Comparison of ENCODE assay signal across 14 mouse cellular contexts in the genomic region with DNA sequence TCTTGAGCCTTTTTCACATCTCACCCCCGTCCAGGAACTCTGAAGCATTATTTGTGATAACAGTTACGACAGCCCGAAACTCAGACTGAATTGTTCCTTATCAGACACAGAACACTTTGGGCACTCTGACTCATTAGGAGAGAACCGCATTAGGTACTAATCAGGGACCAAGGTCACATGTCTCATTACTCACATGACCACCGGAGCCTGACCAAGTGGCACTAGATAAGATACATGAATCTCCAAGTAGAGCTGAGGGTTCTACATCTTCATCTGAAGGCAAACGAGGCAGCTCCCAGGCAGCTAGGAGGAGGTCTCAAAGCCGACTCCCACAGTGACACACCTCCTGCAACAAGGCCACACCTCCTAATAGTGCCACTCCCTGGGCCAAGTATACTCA. TPM values are rescaled to one million over a fixed set of nuclear protein-coding genes. Genes with fewer than 3 reads are reported as not detected.
DNase-seq lines count a peak whose midpoint lies in the region; ATAC-seq and TF ChIP-seq lines count a peak whose summit lies in the region.
"Had no signal": no experiment of that assay in that cellular context is flagged by ENCODE, and none has a peak within 500 bp of the region (broad histone marks: within the 10 kb centered on the region; RNA-seq: fewer than 3 reads in every experiment).

No protein-coding gene starts in this region.

- H3K9me3 ChIP-seq in midbrain, embryonic 11.5 days (ENCODE audit: control insufficient read depth, low read length): no peaks in the 10 kb centered on the region
- H3K9me3 ChIP-seq in midbrain, embryonic 10.5 days (replicated peaks): no peaks in the 10 kb centered on the region
- no peaks in the 10 kb centered on the region for H3K9me3 ChIP-seq in stomach, embryonic 15.5 days
- H3K9me3 ChIP-seq: forebrain, embryonic 15.5 days; hindbrain, embryonic 12.5 days; neural tube, embryonic 15.5 days had no signal

- no peak overlapping the region for H3K4me2 ChIP-seq in midbrain, embryonic 11.5 days
- no peak overlapping the region for H3K4me2 ChIP-seq in stomach, embryonic 15.5 days
- H3K4me2 ChIP-seq: forebrain, embryonic 15.5 days; hindbrain, embryonic 12.5 days; neural tube, embryonic 15.5 days had no signal

- 89% methylated on average over 7 of the region's 7 CpGs for WGBS in midbrain, embryonic 11.5 days
- WGBS in midbrain, embryonic 10.5 days: 86% methylated on average over 7 of the region's 7 CpGs
- 55% methylated on average over 7 of the region's 7 CpGs for WGBS in stomach, embryonic 15.5 days
- 90% methylated on average over 7 of the region's 7 CpGs for WGBS in thymus, adult 2 months

- no peak for TF ChIP-seq CTCF in thymus, adult 2 months (IDR thresholded peaks at IDR 0.05; ENCODE audit: borderline replicate concordance, control insufficient read depth, extremely low read depth, insufficient read depth, low read length, poor library complexity)

- intact Hi-C loops in left cerebral cortex, postnatal 10 days (cut with DNase I): no loop called here

- no peak overlapping the region for H3K27ac ChIP-seq in midbrain, embryonic 11.5 days (ENCODE audit: low read depth, low read length)
- no peak overlapping the region for H3K27ac ChIP-seq in midbrain, embryonic 10.5 days (replicated peaks)
- no peak overlapping the region for H3K27ac ChIP-seq in stomach, embryonic 15.5 days
- H3K27ac ChIP-seq in thymus, adult 2 months (ENCODE audit: control insufficient read depth, insufficient read depth, low read length): no peak overlapping the region
- H3K27ac ChIP-seq: forebrain, embryonic 15.5 days; hindbrain, embryonic 12.5 days; neural tube, embryonic 15.5 days had no signal

- peak; percentile 44 for DNase-seq in midbrain, embryonic 11.5 days (ENCODE audit: low spot score, missing footprints)
- DNase-seq in midbrain, embryonic 10.5 days (ENCODE audit: low spot score): no peak
- peak; percentile 78 for DNase-seq in c-Kit-positive CD71-positive TER-119-negative erythroid progenitor cells, embryonic 14.5 days (ENCODE audit: low read depth)
- DNase-seq in liver: peak; percentile 66
- no peak for DNase-seq in left cerebral cortex, postnatal 10 days (ENCODE audit: extremely low spot score in 1 of 2, low spot score in 2 of 2)
- DNase-seq in cerebellum, postnatal 14 days: no peak
- DNase-seq in thymus, adult 2 months: no peak
- DNase-seq: gastrocnemius, postnatal 25 days; kidney, adult 9 months; lung, adult 18-20 months had no signal

- no peak overlapping the region for H3K9ac ChIP-seq in midbrain, embryonic 11.5 days (ENCODE audit: low read length)
- H3K9ac ChIP-seq in stomach, embryonic 15.5 days: no peak overlapping the region
- H3K9ac ChIP-seq: forebrain, embryonic 15.5 days; hindbrain, embryonic 12.5 days; neural tube, embryonic 15.5 days had no signal

- H3K4me1 ChIP-seq in midbrain, embryonic 11.5 days (ENCODE audit: control insufficient read depth, insufficient read depth, low read length): no peaks in the 10 kb centered on the region
- no peaks in the 10 kb centered on the region for H3K4me1 ChIP-seq in midbrain, embryonic 10.5 days
- no peaks in the 10 kb centered on the region for H3K4me1 ChIP-seq in stomach, embryonic 15.5 days
- no peaks in the 10 kb centered on the region; the same call in 1 of the 2 replicates for H3K4me1 ChIP-seq in thymus, adult 2 months (replicated peaks; ENCODE audit: control insufficient read depth, insufficient read depth, low read length)
- H3K4me1 ChIP-seq: forebrain, embryonic 15.5 days; hindbrain, embryonic 12.5 days; neural tube, embryonic 15.5 days had no signal

- H3K4me3 ChIP-seq in midbrain, embryonic 11.5 days (ENCODE audit: low read depth, low read length): no peak overlapping the region
- no peak overlapping the region for H3K4me3 ChIP-seq in midbrain, embryonic 10.5 days
- H3K4me3 ChIP-seq in stomach, embryonic 15.5 days (replicated peaks): no peak overlapping the region
- no peak overlapping the region for H3K4me3 ChIP-seq in thymus, adult 2 months (ENCODE audit: control insufficient read depth, insufficient read depth, low read length)
- H3K4me3 ChIP-seq: forebrain, embryonic 15.5 days; hindbrain, embryonic 12.5 days; neural tube, embryonic 15.5 days had no signal

- no peaks in the 10 kb centered on the region for H3K36me3 ChIP-seq in midbrain, embryonic 11.5 days (ENCODE audit: control insufficient read depth, insufficient read depth, low read length)
- peaks cover 35% of the 10 kb centered on the region for H3K36me3 ChIP-seq in midbrain, embryonic 10.5 days
- H3K36me3 ChIP-seq in stomach, embryonic 15.5 days: peaks cover 11% of the 10 kb centered on the region; the same call in 1 of the 2 replicates
- H3K36me3 ChIP-seq in thymus, adult 2 months (ENCODE audit: control insufficient read depth, insufficient read depth, low read length): peaks cover 21% of the 10 kb centered on the region
- H3K36me3 ChIP-seq: forebrain, embryonic 15.5 days had no signal

- ATAC-seq in midbrain, embryonic 11.5 days (ENCODE audit: low FRiP score): no peak
- peak; percentile 81 for ATAC-seq in stomach, embryonic 15.5 days (ENCODE audit: insufficient read depth, low FRiP score, low read depth)
- ATAC-seq: forebrain, embryonic 15.5 days had no signal

- H3K27me3 ChIP-seq in midbrain, embryonic 11.5 days (ENCODE audit: control insufficient read depth, insufficient read depth, low read length): no peaks in the 10 kb centered on the region
- no peaks in the 10 kb centered on the region for H3K27me3 ChIP-seq in midbrain, embryonic 10.5 days (ENCODE audit: low read depth, poor library complexity, severe bottlenecking)
- no peaks in the 10 kb centered on the region for H3K27me3 ChIP-seq in stomach, embryonic 15.5 days (replicated peaks)
- H3K27me3 ChIP-seq in thymus, adult 2 months (ENCODE audit: control insufficient read depth, insufficient read depth, low read length): no peaks in the 10 kb centered on the region
- H3K27me3 ChIP-seq: forebrain, embryonic 15.5 days; hindbrain, embryonic 12.5 days; neural tube, embryonic 15.5 days had no signal

- no peak for TF ChIP-seq POLR2A in thymus, adult 2 months (IDR thresholded peaks at IDR 0.05; ENCODE audit: control insufficient read depth, extremely low read depth, insufficient read depth, low read length, poor library complexity)

RNA-seq across cellular contexts. Expression of a gene that starts 21.6 kb away (rescaled TPM):
- polyA plus RNA-seq in midbrain, embryonic 11.5 days (2014; fragmentation: Nextera tagmentation; extraction: Ambion mirVana): 0.22 and 0.26 TPM in 2 replicates
- 0.23 and 0.30 TPM in 2 replicates for polyA plus RNA-seq in midbrain, embryonic 10.5 days (2016; fragmentation: Nextera tagmentation; extraction: Ambion mirVana)
- 7.5 and 7.8 TPM in 2 replicates for polyA plus RNA-seq in stomach, embryonic 15.5 days (2015; fragmentation: Nextera tagmentation; extraction: Ambion mirVana)
- total RNA-seq in left cerebral cortex, postnatal 10 days (2021): 1 to 10 TPM; 5.0 to 5.5 TPM
- 2.3 and 3.1 TPM in 2 replicates for polyA plus RNA-seq in thymus, adult 2 months (2012; rRNA removed)

RNA-seq across cellular contexts. Expression of a gene that starts 40.8 kb away (rescaled TPM):
- polyA plus RNA-seq in midbrain, embryonic 11.5 days (2014; fragmentation: Nextera tagmentation; extraction: Ambion mirVana): 22.3 and 22.8 TPM in 2 replicates
- 20.6 and 21.6 TPM in 2 replicates for polyA plus RNA-seq in midbrain, embryonic 10.5 days (2016; fragmentation: Nextera tagmentation; extraction: Ambion mirVana)
- polyA plus RNA-seq in stomach, embryonic 15.5 days (2015; fragmentation: Nextera tagmentation; extraction: Ambion mirVana): 15.3 and 16.7 TPM in 2 replicates
- total RNA-seq in left cerebral cortex, postnatal 10 days (2021): 10 to 100 TPM; 13.2 to 13.6 TPM
- polyA plus RNA-seq in thymus, adult 2 months (2012; rRNA removed): 17.2 and 18.9 TPM in 2 replicates

RNA-seq across cellular contexts. Expression of a gene that starts 41.0 kb away (rescaled TPM):
- 40.5 and 43.4 TPM in 2 replicates for polyA plus RNA-seq in midbrain, embryonic 11.5 days (2014; fragmentation: Nextera tagmentation; extraction: Ambion mirVana)
- 43.3 and 46.2 TPM in 2 replicates for polyA plus RNA-seq in midbrain, embryonic 10.5 days (2016; fragmentation: Nextera tagmentation; extraction: Ambion mirVana)
- polyA plus RNA-seq in stomach, embryonic 15.5 days (2015; fragmentation: Nextera tagmentation; extraction: Ambion mirVana): 39.4 and 42.8 TPM in 2 replicates
- total RNA-seq in left cerebral cortex, postnatal 10 days (2021): 10 to 100 TPM; 15.2 to 18.5 TPM
- 10.2 and 12.0 TPM in 2 replicates for polyA plus RNA-seq in thymus, adult 2 months (2012; rRNA removed)

Comparison
In these comparisons a context has a peak if more than half of its experiments do, and no peak if none do; other contexts are left out.
1. DNase-seq: peak in midbrain, embryonic 11.5 days (single experiment), c-Kit-positive CD71-positive TER-119-negative erythroid progenitor cells, embryonic 14.5 days (single experiment) and liver (single experiment); none in midbrain, embryonic 10.5 days (single experiment), left cerebral cortex, postnatal 10 days (0 of 2), cerebellum, postnatal 14 days (0 of 2) and thymus, adult 2 months (single experiment).